Mouse (Mus musculus) spleen, adult 12 weeks (tissue): ENCODE measurements around the gene Spryd4.
"Not testable (repeated sequence)": the region's sequence is repeated elsewhere in the genome, so short reads cannot be mapped to it uniquely, and the experiment has no call there.

ENCODE experiments used
- DNase-seq: peaks from one replicate; pipeline ENCODE4 v3.0.0; 2022; ENCODE audit warnings: low spot score

The Spryd4 gene

GRCm38 (mm10) chr10:128225064-128225463 is 13.5 kb upstream of the Spryd4 start:
- no peak for DNase-seq

GRCm38 (mm10) chr10:128221533-128222286 is 10.1 kb upstream of the Spryd4 start:
- no peak for DNase-seq

GRCm38 (mm10) chr10:128218387-128219117 is 6.9 kb upstream of the Spryd4 start:
- no peak for DNase-seq

GRCm38 (mm10) chr10:128214981-128215380 is 3.4 kb upstream of the Spryd4 start:
- DNase-seq = no peak

GRCm38 (mm10) chr10:128214112-128214511 is 2.5 kb upstream of the Spryd4 start:
- not testable (repeated sequence) for DNase-seq

GRCm38 (mm10) chr10:128212871-128213323 is 1.3 kb upstream of the Spryd4 start:
- peak; percentile 30 for DNase-seq

GRCm38 (mm10) chr10:128212148-128212547 is 541 bp upstream of the Spryd4 start:
- no peak for DNase-seq

- no peak for DNase-seq
Measured at GRCm38 (mm10) chr10:128210954-128211353, 653 bp downstream of the Spryd4 start.

GRCm38 (mm10) chr10:128210131-128210530 is 1.5 kb downstream of the Spryd4 start:
- DNase-seq = no peak

- DNase-seq = no peak
Measured at GRCm38 (mm10) chr10:128209311-128210009, 2.1 kb downstream of the Spryd4 start.

- DNase-seq = no peak
Measured at GRCm38 (mm10) chr10:128208326-128208725, 3.3 kb downstream of the Spryd4 start.

GRCm38 (mm10) chr10:128204941-128205340 is 6.7 kb downstream of the Spryd4 start:
- DNase-seq = no peak

GRCm38 (mm10) chr10:128201856-128202255 is 9.8 kb downstream of the Spryd4 start:
- no peak for DNase-seq

- DNase-seq = no peak
Measured at GRCm38 (mm10) chr10:128194551-128195461, 16.8 kb downstream of the Spryd4 start.

GRCm38 (mm10) chr10:128194024-128194550 is 17.5 kb downstream of the Spryd4 start, which contains the start of gene Gls2:
Gls2 (plus strand) TSS chr10:128194457.
- peak; percentile 61 for DNase-seq

GRCm38 (mm10) chr10:128193113-128193512 is 18.5 kb downstream of the Spryd4 start:
- DNase-seq = no peak

GRCm38 (mm10) chr10:128192030-128192766 is 19.4 kb downstream of the Spryd4 start:
- DNase-seq = not testable (repeated sequence)

- no peak for DNase-seq
Measured at GRCm38 (mm10) chr10:128191472-128191871, 20.1 kb downstream of the Spryd4 start.

GRCm38 (mm10) chr10:128188242-128188877 is 23.2 kb downstream of the Spryd4 start:
- peak; percentile 57 for DNase-seq

- DNase-seq = peak; percentile 65
Measured at GRCm38 (mm10) chr10:128187181-128187605, 24.4 kb downstream of the Spryd4 start.
